Mouse (Mus musculus): ENCODE measurements around the gene Myo1d. TPM values are rescaled to one million over a fixed set of nuclear protein-coding genes. Genes with fewer than 3 reads are reported as not detected.
A peak's percentile ranks its signal among the peaks of the same experiment; 100 is the strongest.

Myo1d gene
- total RNA-seq, 2 experiments from 2014 or later = 2.7 to 4.2 TPM

DNA sequence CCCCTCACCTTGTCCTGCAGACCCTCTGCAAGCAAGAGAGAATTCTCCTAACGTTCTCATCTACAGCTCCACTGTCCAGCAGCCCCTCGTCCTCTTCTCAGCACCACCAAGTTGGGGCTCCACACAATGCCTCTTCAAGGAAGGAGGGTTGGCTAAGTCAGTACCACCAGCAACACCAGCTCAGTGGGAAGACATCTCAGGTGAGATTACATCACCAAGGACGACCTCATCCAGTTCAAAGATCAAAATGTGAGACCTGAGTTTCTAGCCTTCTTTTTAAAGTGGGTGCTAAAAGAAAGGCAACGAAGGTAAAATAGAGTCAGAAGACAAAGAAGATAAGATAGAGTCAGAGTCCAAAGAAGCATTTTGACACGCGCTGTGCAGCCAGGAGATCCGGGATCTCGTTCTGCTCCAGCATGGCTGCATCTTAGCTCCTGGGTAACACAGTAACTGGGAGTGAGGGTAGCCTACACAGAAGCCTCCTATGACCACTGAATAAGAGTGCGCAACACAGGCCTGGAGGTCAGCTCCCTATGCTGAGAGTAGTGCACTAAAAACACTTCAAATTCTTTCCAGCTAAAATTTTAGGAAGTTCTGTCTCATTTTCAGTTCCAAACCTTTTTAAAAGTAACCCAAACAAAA, 56.3 kb downstream of the Myo1d start:
- no peak for DNase-seq (ENCODE audit: low spot score)

DNA sequence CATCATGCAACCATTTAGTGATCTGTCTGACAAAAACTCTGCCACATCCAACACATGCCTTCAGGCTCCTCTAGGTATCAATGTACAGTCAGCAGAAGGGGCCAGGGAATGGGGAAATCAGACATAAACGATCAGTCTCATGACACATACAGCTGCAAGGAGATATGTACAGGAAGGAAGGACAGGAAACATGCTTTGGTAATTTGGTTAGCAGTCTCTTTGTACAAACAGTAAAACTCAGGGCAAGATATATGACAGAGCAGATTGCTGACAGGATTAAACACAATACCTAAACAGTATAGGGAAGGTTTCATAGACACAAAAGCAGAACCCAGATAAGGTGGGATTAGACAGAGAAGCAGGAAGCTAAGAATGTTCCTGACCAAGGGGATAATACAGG, 60.8 kb downstream of the Myo1d start:
- DNase-seq (ENCODE audit: low spot score) = no peak

DNA sequence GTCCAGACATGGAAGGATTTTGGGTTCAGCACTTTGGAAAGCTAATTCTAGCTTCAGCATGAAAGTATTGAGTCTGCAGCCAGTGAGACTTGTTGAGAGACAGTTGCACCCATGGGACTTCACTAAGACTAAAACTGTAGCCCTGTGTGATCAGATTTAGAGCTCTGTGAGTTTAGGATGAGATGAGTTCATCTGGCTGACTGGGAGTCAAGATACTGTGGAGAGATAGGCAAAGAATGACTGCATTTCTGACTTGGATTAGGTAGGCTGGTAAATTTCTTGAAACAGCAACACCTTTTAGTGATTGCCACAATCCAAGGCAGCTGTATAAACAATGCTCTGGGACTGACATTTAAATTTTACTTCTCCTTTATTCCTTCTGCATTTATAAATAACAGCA, 61.8 kb downstream of the Myo1d start:
- no peak for DNase-seq (ENCODE audit: low spot score)

DNA sequence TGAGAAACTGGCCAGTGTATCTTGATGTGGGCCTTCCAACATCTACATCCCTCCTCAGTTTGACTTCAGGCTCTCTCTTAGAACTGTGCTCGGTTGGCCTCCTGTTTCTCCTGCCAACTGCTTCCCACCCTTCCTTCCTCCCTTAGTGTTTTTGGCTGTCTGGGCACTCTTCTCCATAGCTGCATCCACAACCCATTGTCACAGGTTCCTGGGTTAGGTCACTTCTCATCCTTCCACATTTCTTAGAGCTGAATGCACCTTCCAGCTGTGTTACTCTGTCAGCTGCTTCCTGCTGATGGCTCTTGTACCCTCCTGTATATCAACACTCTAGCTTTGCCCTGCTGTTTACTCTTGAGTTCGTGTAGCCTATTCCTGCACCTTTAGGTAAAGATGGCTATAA, 64.7 kb downstream of the Myo1d start:
- no peak for DNase-seq (ENCODE audit: low spot score)

DNA sequence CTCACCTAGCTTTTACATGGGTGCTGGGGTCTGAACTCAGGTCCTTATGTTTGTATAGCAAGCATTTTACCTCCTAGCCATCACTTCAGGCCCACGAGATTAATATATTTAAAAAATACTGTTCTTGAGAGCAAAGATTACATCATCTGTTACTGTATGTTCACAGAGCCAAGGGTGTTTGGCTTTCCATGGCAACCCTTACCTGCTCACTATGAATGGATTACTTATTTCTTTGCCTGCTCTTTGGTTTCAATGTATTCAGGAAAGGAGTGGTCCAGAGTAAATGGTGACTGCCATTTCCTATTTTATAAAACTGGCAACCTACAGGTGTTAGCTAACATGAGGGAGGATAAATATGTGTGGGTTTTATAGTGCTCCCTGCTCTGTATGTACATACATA, 66.1 kb downstream of the Myo1d start:
- DNase-seq (ENCODE audit: low spot score) = no peak

DNA sequence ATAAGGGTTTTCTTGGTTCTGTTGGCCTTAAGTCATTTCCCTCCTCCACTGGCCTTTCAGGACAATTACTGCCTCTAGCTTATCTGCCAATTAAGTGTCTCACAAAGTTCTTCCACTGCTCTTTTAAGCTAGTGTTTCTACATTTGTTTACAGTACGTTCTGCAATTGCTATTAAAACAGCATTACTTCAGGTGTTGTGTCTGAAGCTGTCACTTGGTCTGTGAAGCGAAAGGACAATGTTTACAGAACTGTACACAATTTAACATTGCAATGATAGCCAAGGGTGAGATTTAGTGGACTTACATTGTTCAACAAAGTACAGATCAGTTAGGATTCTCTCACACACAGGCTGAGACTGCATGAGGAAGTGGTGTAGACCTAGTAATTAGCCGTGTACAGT, 67.6 kb downstream of the Myo1d start:
- DNase-seq (ENCODE audit: low spot score) = no peak

DNA sequence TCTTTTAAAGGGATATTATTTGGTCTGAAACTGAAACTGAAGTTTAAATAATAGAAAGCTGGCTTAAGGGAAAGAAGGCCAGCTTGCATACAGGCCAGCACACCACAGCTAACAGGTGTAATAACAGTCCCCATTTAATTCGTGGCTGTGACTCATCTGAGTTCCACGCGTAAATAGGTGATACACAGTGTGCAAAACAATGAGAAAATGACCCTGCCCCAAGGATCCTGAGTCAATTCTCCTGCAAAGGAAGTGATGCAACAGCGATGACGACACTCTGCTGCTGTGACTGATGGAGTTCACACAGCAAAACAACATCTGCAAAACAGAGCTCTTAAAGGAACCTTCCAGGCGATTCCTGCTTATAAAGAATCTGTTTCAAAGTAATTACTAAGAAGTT, 68.5 kb downstream of the Myo1d start:
- peak; percentile 37 for DNase-seq (ENCODE audit: low spot score)

DNA sequence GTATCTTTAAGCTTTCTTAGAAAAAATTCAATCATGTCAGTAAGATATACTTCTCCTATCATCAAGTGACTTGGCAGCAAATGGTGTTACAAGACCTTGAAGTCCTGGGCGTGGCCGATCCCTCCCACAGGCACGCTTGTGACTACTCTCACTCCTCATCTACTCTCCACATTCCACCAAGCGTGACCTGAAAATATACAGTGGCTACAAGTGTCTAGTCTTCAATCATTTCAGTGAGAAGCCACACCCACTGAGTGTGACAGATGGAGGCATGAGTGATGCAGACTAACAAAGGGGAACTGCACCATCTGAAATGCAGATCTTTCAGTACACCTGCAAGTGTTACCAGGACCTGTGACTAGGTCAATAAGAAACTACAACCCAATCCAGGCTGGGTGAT, 79.2 kb downstream of the Myo1d start:
- DNase-seq (ENCODE audit: low spot score) = no peak

DNA sequence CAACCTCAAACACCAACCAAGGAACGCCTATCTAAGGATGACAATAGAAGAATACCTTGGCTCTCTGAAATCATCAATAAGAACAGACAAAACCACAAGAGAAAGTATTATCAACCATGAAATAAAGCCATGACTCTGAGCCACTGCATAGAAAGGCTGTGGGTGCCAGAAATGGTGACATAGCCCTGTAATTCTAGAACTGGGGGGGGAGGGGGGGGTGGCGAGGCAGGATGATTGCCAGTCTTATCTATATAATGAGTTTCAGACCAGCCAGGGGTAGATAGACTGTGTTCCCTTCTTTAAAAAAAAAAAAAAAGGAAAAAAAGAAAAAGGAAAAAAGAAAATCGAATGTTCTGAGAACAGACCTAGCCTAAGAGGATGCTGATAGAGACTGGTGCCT, 81.1 kb downstream of the Myo1d start:
- no peak for DNase-seq (ENCODE audit: low spot score)

DNA sequence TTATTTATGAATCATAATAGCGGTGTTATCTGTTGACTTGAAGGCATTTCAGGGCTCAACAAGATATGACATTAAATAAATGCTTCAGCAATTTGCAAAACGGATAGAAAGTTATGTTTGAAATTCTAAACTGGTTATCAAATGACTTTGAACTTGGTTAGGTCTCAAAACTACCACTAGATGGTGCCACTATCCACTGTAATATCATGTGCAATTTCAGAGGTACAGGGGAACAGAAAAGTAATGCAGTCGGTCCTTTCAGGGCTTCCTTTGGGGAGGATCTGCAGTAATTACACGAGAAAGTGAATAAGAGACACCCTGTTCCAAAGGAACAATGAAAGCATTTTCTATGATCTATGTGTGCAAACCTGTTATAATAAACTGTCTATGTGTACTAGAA, 83.5 kb downstream of the Myo1d start:
- peak; percentile 24 for DNase-seq (ENCODE audit: low spot score)

DNA sequence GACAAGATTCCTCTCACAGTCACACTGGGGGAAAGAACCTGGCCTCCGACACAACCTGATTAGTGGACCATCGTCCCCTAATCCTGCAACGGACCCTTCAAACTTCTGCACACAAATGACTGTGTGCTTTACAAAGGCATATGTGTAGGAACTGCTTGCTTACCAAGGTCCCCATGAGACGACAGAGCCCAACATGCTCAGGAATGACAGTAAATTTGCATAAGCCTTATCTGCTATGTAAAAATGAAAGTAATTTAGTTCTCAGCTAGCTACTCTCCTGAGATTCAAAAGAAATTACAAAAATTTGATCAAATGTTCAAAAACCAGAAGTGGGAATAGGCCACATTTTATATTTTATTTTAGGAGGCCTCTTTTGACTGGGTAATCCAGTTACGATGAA, 95.2 kb downstream of the Myo1d start:
- DNase-seq (ENCODE audit: low spot score) = no peak

DNA sequence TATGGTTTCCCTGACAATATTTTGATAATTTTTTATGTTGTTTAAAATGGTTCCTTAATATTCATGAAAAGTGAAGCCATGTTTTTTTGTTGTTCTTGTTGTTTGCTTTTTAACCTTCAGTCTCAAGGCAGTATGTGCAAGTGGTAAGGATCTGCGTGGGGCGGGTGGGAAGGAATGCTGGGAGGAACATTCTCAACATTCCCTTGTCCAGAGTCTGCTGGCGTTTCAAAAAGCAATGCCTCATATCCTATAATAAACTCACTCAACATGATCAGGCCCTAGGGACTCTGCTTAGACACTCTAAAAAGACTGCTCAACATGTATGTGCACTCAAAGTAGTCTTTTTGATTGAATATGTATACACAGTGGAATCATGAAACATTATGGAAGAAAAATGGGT, 97.1 kb downstream of the Myo1d start:
- no peak for DNase-seq (ENCODE audit: low spot score)

DNA sequence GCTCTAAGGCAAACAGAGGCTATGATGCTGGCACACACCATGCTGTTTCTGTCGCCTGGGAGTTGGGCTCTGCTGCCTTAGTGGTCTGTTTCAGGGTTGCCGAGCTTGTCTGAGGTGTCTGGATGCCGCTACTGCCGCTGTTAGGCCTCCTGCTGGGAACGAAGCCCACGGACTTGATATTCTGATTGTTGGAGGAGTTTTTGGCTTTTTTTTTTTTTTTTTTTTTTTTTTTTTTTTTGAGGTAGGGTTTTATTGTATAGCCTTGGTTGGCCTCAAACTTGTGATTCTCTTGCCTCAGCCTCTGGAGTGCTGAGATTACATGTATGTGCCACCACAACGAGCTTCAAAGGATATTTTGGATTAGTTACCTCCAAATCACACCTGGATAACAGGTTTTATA, 106.8 kb downstream of the Myo1d start:
- DNase-seq (ENCODE audit: low spot score) = no peak

DNA sequence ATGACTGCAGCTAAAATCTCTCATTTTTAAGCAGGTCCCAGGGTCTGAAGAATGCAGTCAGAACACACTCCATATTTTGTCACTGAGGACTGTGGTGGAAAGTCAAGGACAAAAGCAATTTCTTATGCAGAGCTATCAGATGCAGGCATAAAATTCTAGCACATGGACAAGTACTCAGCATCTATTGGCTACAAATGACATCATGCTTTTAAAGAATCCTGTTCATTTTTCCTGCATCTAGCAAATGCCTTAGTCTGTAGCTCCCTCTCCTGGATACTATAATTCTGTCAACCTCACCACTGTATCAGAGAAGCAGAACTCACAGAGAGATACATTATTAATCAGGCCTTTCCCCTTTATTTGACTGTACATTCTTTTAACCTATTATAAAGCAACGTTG, 109.4 kb downstream of the Myo1d start:
- DNase-seq (ENCODE audit: low spot score) = peak; percentile 38

DNA sequence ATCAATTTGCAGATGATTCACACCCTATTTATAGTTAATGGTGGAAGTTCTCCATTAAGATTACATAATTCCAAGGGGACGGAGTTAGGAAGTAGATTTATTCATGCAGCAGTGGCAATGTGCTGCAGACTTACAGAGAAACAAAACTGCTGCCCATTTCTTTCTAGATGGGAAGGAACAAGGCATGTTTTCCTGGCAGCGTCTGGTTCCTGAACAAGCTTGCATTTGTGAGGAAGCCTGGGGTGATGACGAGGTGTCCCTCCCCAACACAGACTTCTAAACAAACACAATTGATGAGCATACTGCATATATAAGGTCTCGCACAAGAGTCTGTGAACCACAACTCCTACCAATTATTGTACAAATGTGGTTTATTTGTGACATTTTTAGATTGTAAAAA, 109.9 kb downstream of the Myo1d start:
- DNase-seq (ENCODE audit: low spot score) = no peak

DNA sequence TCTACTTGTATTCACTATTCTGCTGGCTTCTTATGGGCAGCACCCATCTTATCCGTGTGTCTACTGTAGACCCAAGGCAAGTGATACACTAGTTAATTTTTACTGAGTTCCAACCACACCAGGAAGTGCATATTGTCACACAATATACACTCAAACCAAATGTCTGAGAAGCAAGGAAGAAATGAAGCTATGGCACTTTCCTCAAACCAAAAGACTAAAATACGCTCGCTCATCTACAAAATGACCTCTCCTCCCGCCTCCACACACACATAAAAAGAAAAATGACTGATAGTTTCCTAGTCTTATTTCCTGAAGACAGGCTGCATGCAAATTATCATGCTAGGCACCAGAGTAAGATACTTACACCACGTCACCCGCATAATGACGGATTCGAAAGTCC, 113.6 kb downstream of the Myo1d start:
- no peak for DNase-seq (ENCODE audit: low spot score)

DNA sequence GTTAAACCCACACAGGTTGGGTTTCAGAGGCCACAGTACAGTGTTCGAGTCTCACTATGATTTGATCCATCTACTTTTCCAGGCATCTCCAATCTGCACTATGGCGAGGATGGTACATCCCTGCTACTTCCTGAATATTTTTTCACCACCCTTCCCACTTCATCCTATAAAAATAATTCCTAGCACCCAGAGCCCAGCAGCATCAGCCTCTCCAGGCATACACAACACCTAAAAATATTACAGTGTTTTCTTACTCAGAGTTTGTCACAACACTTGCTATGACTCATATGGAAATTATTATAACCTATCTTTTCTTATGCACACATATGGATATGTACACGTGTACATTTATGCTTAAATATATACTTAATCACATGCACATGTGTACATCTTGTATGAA, 115.6 kb downstream of the Myo1d start:
- no peak for DNase-seq (ENCODE audit: low spot score)

DNA sequence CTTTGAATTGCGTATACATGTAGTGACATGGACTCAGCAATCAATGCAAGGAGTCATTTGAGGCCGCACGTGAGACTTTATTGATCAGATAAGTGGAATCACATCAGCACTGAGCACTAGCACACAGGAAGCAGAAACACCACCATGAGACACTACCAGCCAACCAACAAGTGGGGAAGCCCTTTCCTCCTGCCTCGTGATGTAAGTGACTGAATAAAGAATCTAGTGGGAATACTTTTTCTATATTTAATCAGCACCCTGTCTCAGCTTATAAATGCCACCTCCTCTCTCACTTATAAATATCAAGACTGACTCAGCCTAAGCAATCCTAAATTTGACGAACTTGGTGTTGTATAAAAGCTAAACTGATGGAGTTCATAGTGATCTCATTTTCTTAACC, 134.7 kb downstream of the Myo1d start:
- DNase-seq (ENCODE audit: low spot score) = no peak

DNA sequence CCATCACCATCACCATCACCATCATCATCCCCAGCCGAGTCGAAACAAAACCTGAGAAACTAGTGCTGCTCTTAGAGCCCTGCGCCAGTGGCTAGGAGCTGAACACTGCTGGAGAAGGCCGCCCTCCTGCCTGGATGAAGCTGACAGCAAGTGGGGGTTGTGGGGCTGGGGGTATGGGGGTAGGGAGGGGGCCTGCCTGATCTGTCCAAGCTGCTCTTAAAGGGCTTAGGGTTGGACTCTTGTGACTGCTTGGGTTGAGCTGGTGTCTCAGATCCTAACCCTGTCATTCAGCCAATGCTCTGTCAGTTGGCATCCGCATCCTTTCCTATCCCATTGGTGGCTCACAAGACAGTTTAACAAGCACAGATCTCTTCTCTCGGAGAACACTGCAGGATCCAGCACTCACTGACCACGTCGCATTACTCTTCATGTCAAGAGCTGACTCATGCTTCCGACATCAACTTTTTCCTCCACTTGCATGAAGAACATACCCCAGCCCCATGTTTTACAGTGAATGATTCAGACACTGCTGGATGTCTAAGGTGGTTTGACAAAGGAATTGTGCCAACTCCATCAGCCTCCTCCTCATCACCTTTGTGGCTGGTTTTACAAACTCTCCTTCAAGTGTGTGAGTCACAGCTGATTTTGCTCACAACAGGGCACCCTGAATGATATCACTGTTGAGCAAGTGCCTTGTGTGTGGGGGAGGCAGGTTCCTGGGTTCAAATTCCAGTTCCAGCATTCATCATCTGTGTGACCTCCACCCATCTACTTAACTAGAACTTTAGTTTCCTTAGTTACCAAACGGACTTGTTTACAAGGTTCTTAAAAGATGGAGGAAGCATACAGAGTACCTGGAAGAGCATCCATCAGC, 150.6 kb downstream of the Myo1d start:
- DNase-seq (ENCODE audit: low spot score) = no peak

DNA sequence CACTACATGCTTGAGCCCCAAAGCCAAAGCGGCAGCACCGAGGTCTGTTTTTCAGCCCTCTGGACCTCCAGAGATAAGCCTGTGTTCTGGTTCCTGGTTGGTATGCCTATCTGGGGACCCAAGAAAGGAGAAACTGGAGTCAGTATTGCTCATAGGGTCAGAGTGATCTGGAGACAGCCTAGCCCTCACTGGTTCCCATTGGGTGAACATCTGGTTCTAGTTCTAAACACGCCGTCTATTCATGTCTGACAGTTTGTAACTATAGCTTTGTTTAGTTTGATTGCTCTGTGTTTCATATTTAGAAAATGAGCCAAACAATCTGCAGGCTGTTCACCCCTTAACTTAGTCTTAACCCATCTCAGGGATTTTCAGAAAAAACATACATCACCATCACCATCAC, 151.2 kb downstream of the Myo1d start:
- DNase-seq (ENCODE audit: low spot score) = no peak

DNA sequence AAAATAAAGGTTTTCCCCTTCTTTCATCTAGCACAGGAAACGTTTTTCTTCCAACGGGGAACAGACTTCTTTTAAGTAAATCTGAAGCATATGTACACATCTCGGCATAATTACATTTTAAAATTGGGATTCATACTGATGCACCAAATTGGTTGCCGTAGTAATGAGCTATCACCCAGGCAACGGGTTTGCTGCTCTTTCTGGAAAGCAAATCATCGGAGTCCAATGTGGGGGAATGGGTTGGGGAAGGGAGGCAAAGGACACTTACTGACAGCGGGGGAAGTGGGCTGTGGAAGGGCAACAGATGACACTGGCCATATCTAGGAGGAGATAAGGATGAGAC, 156.8 kb downstream of the Myo1d start:
- no peak for DNase-seq (ENCODE audit: low spot score)

DNA sequence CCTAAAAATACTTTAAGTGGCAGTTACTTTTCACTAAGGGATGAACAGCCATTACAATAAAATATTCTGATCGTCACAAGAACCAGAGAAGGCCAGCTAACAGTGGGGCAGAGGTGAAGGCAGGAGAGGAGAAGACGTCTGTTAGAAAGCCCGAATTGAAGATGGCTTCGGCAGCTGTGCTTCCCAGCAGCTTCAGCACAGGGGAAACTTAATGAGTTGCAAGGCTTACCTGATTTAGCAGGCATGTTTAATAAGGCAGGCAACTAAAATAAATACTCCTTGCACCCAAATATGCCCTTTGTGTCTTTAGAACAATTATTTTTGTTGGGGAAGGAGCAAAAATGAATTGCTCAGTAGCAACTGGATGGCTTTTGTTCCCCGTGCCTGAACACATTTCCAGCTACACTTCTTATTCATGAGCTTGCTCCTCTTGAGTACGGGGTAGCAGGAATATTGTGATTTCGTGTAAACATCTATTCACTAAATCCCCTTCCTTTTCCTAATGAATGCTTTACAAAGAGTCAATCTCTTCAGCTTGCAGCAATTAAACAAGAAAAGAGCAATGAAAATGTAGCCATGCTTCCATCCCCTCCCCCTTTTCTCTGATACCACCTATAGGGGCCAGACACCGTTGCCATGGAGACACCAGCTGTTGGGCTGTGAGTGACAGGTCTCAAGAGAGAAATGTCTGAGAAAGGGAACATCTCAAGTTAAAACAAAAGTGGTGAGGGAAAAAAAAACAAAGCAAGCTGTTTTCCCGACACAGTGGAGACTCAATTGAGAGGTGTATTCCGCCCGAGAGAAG, 157.4 kb downstream of the Myo1d start:
- DNase-seq (ENCODE audit: low spot score) = no peak
